Mouse (Mus musculus): ENCODE results near the gene Slc35b4. TPM values are rescaled to one million over a fixed set of nuclear protein-coding genes. Genes with fewer than 3 reads are reported as not detected.

Slc35b4 gene
- polyA plus RNA-seq, 1 experiment from 2014 or later: 49.9 TPM

GRCm38 (mm10) chr6:34110571-34110970 lies 66.3 kb downstream of the Slc35b4 start:
- Histone ChIP-seq H3K4me2 (no peak overlapping the region), H3K27ac (no peak overlapping the region), H3K9ac (no peak overlapping the region), H3K27me3 (no peaks in the 10 kb centered on the region), H3K36me3 (no peaks in the 10 kb centered on the region), H3K4me1 (no peaks in the 10 kb centered on the region), H3K4me3 (no peak overlapping the region), H3K9me3 (no peaks in the 10 kb centered on the region)
- WGBS: 61% methylated on average over 10 of the region's 10 CpGs
- ATAC-seq (ENCODE audit: insufficient number of reproducible peaks, insufficient read depth, low FRiP score, low TSS enrichment, low read depth): no peak

Other genes with a start within 250 kb of the Slc35b4 start
- 0.34 and 0.45 TPM in 2 replicates for gene Lrguk, start 147.7 kb downstream of the Slc35b4 start, polyA plus RNA-seq (2015; fragmentation: Nextera tagmentation; extraction: Ambion mirVana)
- 150 and 189 TPM in 2 replicates for gene Akr1b3, start 140.4 kb upstream of the Slc35b4 start, polyA plus RNA-seq (2015; fragmentation: Nextera tagmentation; extraction: Ambion mirVana)
- 12.7 and 18.9 TPM in 2 replicates for gene Akr1b8, start 177.0 kb upstream of the Slc35b4 start, polyA plus RNA-seq (2015; fragmentation: Nextera tagmentation; extraction: Ambion mirVana)
- 13.2 and 13.5 TPM in 2 replicates for gene Akr1b10, start 207.1 kb upstream of the Slc35b4 start, polyA plus RNA-seq (2015; fragmentation: Nextera tagmentation; extraction: Ambion mirVana)
- 0.41 TPM in 1 of 2 replicates, not detected in the other for gene Akr1b7, start 235.2 kb upstream of the Slc35b4 start, polyA plus RNA-seq (2015; fragmentation: Nextera tagmentation; extraction: Ambion mirVana)